Mouse (Mus musculus): Measurements from ENCODE around the gene Cdk5rap2. TPM values are rescaled to one million over a fixed set of nuclear protein-coding genes. Genes with fewer than 3 reads are reported as not detected.

Cdk5rap2 gene
- polyA plus RNA-seq, 1 experiment from 2014 or later = 12.5 TPM

DNA sequence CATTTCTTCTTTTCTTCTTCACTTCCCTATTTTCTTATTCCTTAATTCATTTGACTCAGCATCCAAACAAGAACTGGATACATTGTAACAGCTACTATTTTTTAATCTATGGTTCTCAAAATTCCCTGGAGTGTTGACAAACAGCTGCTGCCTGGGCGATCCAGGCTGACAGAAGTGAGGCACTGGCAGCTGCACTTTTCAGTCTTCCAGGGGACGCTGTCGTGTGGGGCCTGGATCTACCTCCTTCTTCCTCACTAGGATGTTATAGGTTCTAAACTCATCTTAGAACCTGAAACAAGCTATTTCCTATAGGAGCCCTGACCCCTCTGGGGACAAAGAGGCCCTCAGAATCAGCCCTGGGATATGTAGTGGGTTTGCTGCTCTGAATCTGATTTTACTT, 177.9 kb downstream of the Cdk5rap2 start:
- WGBS = 74% methylated on average over 3 of the region's 3 CpGs
- Histone ChIP-seq H3K27ac (ENCODE audit: low read length) (no peak overlapping the region), H3K4me1 (replicated peaks; ENCODE audit: control insufficient read depth, insufficient read depth, low read length) (no peaks in the 10 kb centered on the region), H3K4me2 (ENCODE audit: low read length) (no peak overlapping the region), H3K27me3 (replicated peaks; ENCODE audit: control insufficient read depth, insufficient read depth, low read length) (no peaks in the 10 kb centered on the region), H3K36me3 (ENCODE audit: control insufficient read depth, insufficient read depth) (0 out of 2 replicates have a peak, but pooled peaks cover 5% of the 10 kb centered on the region), H3K9me3 (ENCODE audit: control insufficient read depth, low read length) (no peaks in the 10 kb centered on the region), H3K4me3 (replicated peaks; ENCODE audit: low read length) (no peak overlapping the region), H3K9ac (replicated peaks; ENCODE audit: low read depth, low read length) (no peak overlapping the region)
- no peak for ATAC-seq

DNA sequence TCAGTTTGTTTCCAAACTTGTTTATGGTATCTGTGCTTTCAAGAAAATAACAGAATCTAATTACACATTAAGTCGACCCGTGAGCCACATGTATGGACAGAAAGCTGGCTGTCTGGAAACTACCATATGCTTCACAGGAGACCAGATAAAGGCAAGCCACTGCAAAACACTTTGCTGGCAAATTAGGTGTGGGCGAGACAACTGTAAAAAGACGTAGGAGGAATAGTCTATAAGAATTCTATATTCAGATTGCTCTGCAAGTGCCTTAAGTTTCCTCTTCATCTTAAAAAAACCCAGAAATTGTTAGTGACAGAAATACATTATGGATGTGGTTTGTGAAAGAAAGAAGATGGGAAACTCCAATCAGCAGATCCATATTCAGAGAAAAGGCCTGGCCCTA, 180.4 kb downstream of the Cdk5rap2 start:
- Histone ChIP-seq H3K9ac (replicated peaks; ENCODE audit: low read depth, low read length) (no peak overlapping the region), H3K27me3 (replicated peaks; ENCODE audit: control insufficient read depth, insufficient read depth, low read length) (no peaks in the 10 kb centered on the region), H3K4me3 (replicated peaks; ENCODE audit: low read length) (no peak overlapping the region), H3K27ac (ENCODE audit: low read length) (no peak overlapping the region), H3K4me1 (replicated peaks; ENCODE audit: control insufficient read depth, insufficient read depth, low read length) (no peaks in the 10 kb centered on the region), H3K36me3 (ENCODE audit: control insufficient read depth, insufficient read depth) (peaks cover 5% of the 10 kb centered on the region; the same call in 1 of the 2 replicates), H3K4me2 (ENCODE audit: low read length) (no peak overlapping the region), H3K9me3 (ENCODE audit: control insufficient read depth, low read length) (no peaks in the 10 kb centered on the region)
- ATAC-seq = no peak
- WGBS = 73% methylated on average over 4 of the region's 4 CpGs

DNA sequence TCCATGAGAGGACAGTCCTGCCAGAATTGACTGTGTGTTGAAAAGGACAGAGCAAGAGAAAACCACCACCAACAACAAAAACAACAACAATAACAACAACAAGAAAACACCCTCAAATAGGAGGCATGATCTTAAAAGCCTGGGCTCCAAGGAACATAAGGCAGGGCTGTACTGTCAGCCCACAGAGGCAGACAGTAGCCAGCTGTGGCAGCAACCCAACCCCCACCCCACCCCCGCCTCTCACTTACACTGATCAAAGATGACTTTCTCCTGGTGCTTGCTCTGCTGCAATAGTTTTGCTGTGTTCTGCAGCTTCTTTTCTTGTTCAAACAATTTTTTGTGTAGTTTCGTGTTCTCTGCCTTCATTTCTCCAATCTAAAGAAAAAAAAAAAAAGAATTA, 181.9 kb downstream of the Cdk5rap2 start:
- WGBS = 91% methylated on average over 2 of the region's 2 CpGs
- H3K36me3 ChIP-seq (ENCODE audit: control insufficient read depth, insufficient read depth) = peaks cover 5% of the 10 kb centered on the region
- no peak overlapping the region for H3K4me3 ChIP-seq (replicated peaks; ENCODE audit: low read length)
- H3K4me1 ChIP-seq (replicated peaks; ENCODE audit: control insufficient read depth, insufficient read depth, low read length) = no peaks in the 10 kb centered on the region
- H3K27ac ChIP-seq (ENCODE audit: low read length) = no peak overlapping the region
- H3K9me3 ChIP-seq (ENCODE audit: control insufficient read depth, low read length) = no peaks in the 10 kb centered on the region
- no peak overlapping the region for H3K9ac ChIP-seq (replicated peaks; ENCODE audit: low read depth, low read length)
- H3K4me2 ChIP-seq (ENCODE audit: low read length) = no peak overlapping the region
- ATAC-seq = no peak
- H3K27me3 ChIP-seq (replicated peaks; ENCODE audit: control insufficient read depth, insufficient read depth, low read length) = no peaks in the 10 kb centered on the region

DNA sequence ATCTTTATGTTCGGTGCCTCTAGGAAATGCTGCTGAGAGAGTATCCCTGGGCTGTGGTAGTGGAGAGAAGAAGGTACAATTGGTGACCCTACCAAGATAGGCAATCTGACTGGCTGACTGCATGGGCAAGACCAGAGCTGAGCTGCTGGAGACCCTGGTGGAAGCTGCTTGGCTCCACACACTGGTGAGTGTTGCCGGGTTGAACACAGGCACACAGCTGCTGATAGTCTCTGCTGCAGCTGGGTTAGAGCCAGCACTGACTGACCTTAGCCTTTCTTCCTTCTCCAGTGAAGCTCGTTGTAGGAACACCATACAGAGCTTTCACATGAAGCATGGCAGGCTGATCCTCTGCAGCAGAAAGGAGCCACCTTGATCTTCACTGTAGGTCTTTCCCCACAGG, 182.6 kb downstream of the Cdk5rap2 start:
- H3K4me3 ChIP-seq (replicated peaks; ENCODE audit: low read length) = no peak overlapping the region

DNA sequence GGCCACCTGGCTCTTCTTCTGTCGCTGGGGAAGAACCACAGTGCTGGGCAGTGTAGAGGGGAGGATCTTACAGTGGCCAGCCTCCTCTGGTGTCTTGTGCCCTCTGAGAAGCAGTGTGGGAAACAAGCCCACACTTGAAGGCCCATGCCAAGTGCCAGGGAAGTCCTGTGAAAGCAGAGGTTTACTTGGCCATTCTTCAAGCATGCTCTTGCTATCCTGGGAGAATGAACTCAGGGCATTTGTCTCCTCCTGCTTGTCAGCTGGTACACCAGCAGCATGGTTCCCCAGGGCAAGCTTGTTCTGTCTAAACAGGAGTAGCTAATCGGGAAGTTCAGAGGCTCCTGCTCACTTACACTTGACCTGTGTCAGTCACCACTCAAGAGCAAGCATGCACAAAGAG, 185.7 kb downstream of the Cdk5rap2 start:
- 81% methylated on average over 2 of the region's 2 CpGs for WGBS
- no peak overlapping the region for H3K4me3 ChIP-seq (replicated peaks; ENCODE audit: low read length)
- no peak overlapping the region for H3K9ac ChIP-seq (replicated peaks; ENCODE audit: low read depth, low read length)
- no peaks in the 10 kb centered on the region for H3K9me3 ChIP-seq (ENCODE audit: control insufficient read depth, low read length)
- no peak overlapping the region for H3K4me2 ChIP-seq (ENCODE audit: low read length)
- H3K27ac ChIP-seq (ENCODE audit: low read length) = no peak overlapping the region
- ATAC-seq = no peak
- H3K27me3 ChIP-seq (replicated peaks; ENCODE audit: control insufficient read depth, insufficient read depth, low read length) = no peaks in the 10 kb centered on the region
- H3K36me3 ChIP-seq (ENCODE audit: control insufficient read depth, insufficient read depth) = peaks cover 15% of the 10 kb centered on the region
- H3K4me1 ChIP-seq (replicated peaks; ENCODE audit: control insufficient read depth, insufficient read depth, low read length) = peaks cover 14% of the 10 kb centered on the region

More for the DNA sequence above, 182.6 kb downstream of the Cdk5rap2 start:
- Histone ChIP-seq H3K9me3 (ENCODE audit: control insufficient read depth, low read length) (no peaks in the 10 kb centered on the region), H3K27ac (ENCODE audit: low read length) (no peak overlapping the region), H3K4me2 (ENCODE audit: low read length) (no peak overlapping the region), H3K27me3 (replicated peaks; ENCODE audit: control insufficient read depth, insufficient read depth, low read length) (no peaks in the 10 kb centered on the region), H3K9ac (replicated peaks; ENCODE audit: low read depth, low read length) (no peak overlapping the region), H3K4me1 (replicated peaks; ENCODE audit: control insufficient read depth, insufficient read depth, low read length) (no peaks in the 10 kb centered on the region), H3K36me3 (ENCODE audit: control insufficient read depth, insufficient read depth) (peaks cover 10% of the 10 kb centered on the region)
- WGBS = 83% methylated on average over 3 of the region's 3 CpGs
- ATAC-seq = no peak

DNA sequence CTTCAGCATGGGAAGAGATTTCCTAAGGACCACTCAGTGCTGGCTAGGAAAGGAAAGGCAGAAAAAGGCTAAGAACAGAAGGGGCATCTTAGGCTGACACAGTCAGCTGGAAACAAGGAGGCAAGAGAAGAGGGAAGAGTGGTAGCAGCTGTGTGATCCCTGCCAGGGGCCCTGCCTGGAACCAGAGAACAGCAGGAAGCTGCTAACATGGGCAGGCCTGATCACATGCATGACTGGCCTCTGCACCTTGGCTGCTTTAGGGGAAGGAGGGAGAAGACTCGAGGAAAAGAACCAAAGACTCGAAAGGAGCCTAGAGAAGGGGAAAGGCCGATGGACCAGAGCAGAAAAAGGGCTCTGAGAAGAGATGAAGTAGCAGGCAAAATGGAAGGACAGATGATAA, 188.4 kb downstream of the Cdk5rap2 start:
- WGBS = 56% methylated on average over 3 of the region's 3 CpGs
- H3K27me3 ChIP-seq (replicated peaks; ENCODE audit: control insufficient read depth, insufficient read depth, low read length) = no peaks in the 10 kb centered on the region
- no peak for ATAC-seq
- H3K36me3 ChIP-seq (ENCODE audit: control insufficient read depth, insufficient read depth) = peaks cover 15% of the 10 kb centered on the region
- no peak overlapping the region for H3K4me3 ChIP-seq (replicated peaks; ENCODE audit: low read length)
- no peaks in the 10 kb centered on the region for H3K9me3 ChIP-seq (ENCODE audit: control insufficient read depth, low read length)
- H3K4me2 ChIP-seq (ENCODE audit: low read length) = no peak overlapping the region
- peaks cover 14% of the 10 kb centered on the region for H3K4me1 ChIP-seq (replicated peaks; ENCODE audit: control insufficient read depth, insufficient read depth, low read length)
- H3K27ac ChIP-seq (ENCODE audit: low read length) = no peak overlapping the region
- H3K9ac ChIP-seq (replicated peaks; ENCODE audit: low read depth, low read length) = no peak overlapping the region

DNA sequence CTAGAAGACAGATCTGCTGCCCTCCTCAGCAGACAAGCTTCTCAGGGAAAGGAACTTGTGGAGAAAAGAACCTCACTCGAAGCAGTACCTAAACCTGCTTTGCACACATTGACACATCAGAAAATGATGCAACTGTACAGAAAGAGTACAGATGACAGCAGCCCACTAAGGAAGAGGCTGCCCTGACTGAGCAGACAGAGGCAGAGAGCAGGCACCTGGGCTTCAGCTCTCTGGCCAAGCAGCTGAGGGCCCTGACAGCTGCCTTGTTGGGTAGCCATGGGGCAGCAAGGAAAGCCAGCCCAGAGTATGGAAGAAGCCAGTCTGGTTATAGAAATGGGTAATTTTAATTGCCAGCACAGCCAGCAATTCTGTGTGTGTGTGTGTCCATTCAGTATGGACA, 188.9 kb downstream of the Cdk5rap2 start:
- no peak overlapping the region for H3K9ac ChIP-seq (replicated peaks; ENCODE audit: low read depth, low read length)
- H3K9me3 ChIP-seq (ENCODE audit: control insufficient read depth, low read length) = no peaks in the 10 kb centered on the region
- H3K27ac ChIP-seq (ENCODE audit: low read length) = no peak overlapping the region
- no peaks in the 10 kb centered on the region for H3K27me3 ChIP-seq (replicated peaks; ENCODE audit: control insufficient read depth, insufficient read depth, low read length)
- peaks cover 14% of the 10 kb centered on the region for H3K4me1 ChIP-seq (replicated peaks; ENCODE audit: control insufficient read depth, insufficient read depth, low read length)
- no peak overlapping the region for H3K4me3 ChIP-seq (replicated peaks; ENCODE audit: low read length)
- no peak overlapping the region for H3K4me2 ChIP-seq (ENCODE audit: low read length)
- peaks cover 15% of the 10 kb centered on the region for H3K36me3 ChIP-seq (ENCODE audit: control insufficient read depth, insufficient read depth)
- ATAC-seq = no peak
- 86% methylated on average over 1 of the region's 1 CpGs for WGBS

DNA sequence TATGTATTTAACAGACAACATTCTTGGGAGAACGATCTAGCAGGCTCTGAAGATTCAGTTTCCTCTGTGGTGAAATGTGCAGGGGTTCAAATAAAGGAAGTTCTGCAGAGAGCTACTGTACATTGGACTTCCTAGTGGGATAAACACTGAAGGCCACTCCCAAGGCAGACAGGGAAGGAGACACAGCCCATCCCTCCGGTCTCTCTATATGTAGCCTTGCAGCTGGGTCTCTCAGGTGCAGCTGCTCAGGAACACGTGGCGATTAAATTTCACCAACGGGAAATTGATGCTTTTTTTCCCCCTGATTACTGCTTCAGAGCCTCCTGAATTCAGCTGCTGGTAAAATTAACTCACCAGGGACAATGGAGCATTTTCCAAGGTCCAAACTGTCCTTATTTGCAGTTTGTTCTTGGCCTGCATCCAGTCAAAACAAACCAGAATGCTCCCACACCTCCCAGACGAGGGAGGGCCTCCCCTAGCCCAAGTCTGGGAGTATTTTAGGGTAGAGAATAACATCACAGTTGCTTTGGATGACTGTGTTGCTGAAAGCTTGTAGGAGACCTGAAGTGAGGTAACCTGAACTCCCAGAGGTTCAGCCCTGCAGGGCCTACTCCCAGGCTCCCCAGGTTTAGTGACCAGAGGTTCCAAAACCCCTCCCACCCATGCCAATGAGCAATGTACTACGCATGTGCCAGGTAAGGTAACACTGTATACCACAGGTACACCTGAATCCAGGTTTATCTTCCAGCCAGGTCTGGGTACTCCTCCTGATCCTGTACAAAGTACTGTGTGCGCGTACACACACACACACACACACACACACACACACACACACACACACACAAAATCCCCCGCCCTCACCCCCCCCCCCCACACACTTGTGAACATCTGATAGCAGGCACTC, 189.7 kb downstream of the Cdk5rap2 start:
- Histone ChIP-seq H3K36me3 (ENCODE audit: control insufficient read depth, insufficient read depth) (peaks cover 15% of the 10 kb centered on the region), H3K27me3 (replicated peaks; ENCODE audit: control insufficient read depth, insufficient read depth, low read length) (no peaks in the 10 kb centered on the region), H3K27ac (ENCODE audit: low read length) (peak overlapping the region; percentile 39), H3K4me1 (replicated peaks; ENCODE audit: control insufficient read depth, insufficient read depth, low read length) (peaks cover 14% of the 10 kb centered on the region), H3K9me3 (ENCODE audit: control insufficient read depth, low read length) (no peaks in the 10 kb centered on the region), H3K4me3 (replicated peaks; ENCODE audit: low read length) (no peak overlapping the region), H3K9ac (replicated peaks; ENCODE audit: low read depth, low read length) (no peak overlapping the region), H3K4me2 (ENCODE audit: low read length) (no peak overlapping the region)
- ATAC-seq = peak; percentile 58
- 51% methylated on average over 10 of the region's 10 CpGs for WGBS

DNA sequence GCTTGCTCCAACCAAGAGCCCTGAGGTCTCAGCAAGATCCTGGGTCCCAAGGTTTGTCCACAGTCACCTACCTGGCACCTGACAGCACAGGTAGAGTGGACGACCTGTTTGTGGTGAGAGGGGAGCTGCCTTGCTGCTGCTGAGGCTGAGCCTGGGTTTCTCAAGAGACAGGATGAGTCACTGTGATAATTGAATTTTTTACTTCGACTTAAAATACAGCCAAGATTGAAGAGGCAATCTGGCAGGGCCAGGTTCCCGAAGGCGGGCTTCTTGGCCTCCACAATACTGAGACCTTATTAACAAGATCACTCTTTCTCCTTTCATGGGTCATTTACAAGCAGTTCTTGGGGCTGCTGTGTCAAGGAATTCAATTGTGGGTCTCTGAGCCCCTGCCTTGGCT, 190.5 kb downstream of the Cdk5rap2 start:
- peaks cover 14% of the 10 kb centered on the region for H3K4me1 ChIP-seq (replicated peaks; ENCODE audit: control insufficient read depth, insufficient read depth, low read length)
- H3K9me3 ChIP-seq (ENCODE audit: control insufficient read depth, low read length) = no peaks in the 10 kb centered on the region
- WGBS = 73% methylated on average over 4 of the region's 4 CpGs
- H3K36me3 ChIP-seq (ENCODE audit: control insufficient read depth, insufficient read depth) = peaks cover 15% of the 10 kb centered on the region
- no peak overlapping the region for H3K27ac ChIP-seq (ENCODE audit: low read length)
- no peaks in the 10 kb centered on the region for H3K27me3 ChIP-seq (replicated peaks; ENCODE audit: control insufficient read depth, insufficient read depth, low read length)
- H3K4me3 ChIP-seq (replicated peaks; ENCODE audit: low read length) = no peak overlapping the region
- H3K9ac ChIP-seq (replicated peaks; ENCODE audit: low read depth, low read length) = no peak overlapping the region
- no peak for ATAC-seq
- no peak overlapping the region for H3K4me2 ChIP-seq (ENCODE audit: low read length)
